In genomic region chr14:109214848-109215247, GRCm38 (mm10) we compare ENCODE assay signal across 16 mouse cellular contexts.
DNase-seq lines count a peak whose midpoint lies in the region; ATAC-seq and TF ChIP-seq lines count a peak whose summit lies in the region.
"Had no signal": no experiment of that assay in that cellular context is flagged by ENCODE, and none has a peak within 500 bp of the region (broad histone marks: within the 10 kb centered on the region; RNA-seq: fewer than 3 reads in every experiment).

No protein-coding gene starts in this region.

- H3K4me3 ChIP-seq in midbrain, embryonic 13.5 days (replicated peaks) = no peak overlapping the region
- no peak overlapping the region for H3K4me3 ChIP-seq in midbrain, postnatal 0 days (ENCODE audit: low read depth, low read length)
- H3K4me3 ChIP-seq: embryonic facial prominence, embryonic 13.5 days; liver, embryonic 12.5 days; stomach, embryonic 15.5 days had no signal

- 0 out of 2 replicates have a peak, but pooled peaks have one; percentile 24 for ATAC-seq in midbrain, embryonic 13.5 days
- no peak for ATAC-seq in midbrain, postnatal 0 days (ENCODE audit: low FRiP score)
- ATAC-seq: forebrain, embryonic 16.5 days; liver, embryonic 12.5 days had no signal

- 92% methylated on average over 8 of the region's 8 CpGs for WGBS in midbrain, embryonic 13.5 days
- WGBS in midbrain, postnatal 0 days = 95% methylated on average over 8 of the region's 8 CpGs

- H3K27me3 ChIP-seq in midbrain, embryonic 13.5 days = no peaks in the 10 kb centered on the region
- H3K27me3 ChIP-seq in midbrain, postnatal 0 days (ENCODE audit: insufficient read depth, low read length) = no peaks in the 10 kb centered on the region
- H3K27me3 ChIP-seq: CH12.LX; embryonic facial prominence, embryonic 13.5 days; liver, embryonic 12.5 days; stomach, embryonic 15.5 days had no signal

- H3K27ac ChIP-seq in midbrain, embryonic 13.5 days = no peak overlapping the region
- no peak overlapping the region for H3K27ac ChIP-seq in midbrain, postnatal 0 days (ENCODE audit: low read depth, low read length)
- H3K27ac ChIP-seq: embryonic facial prominence, embryonic 13.5 days; liver, embryonic 12.5 days; stomach, embryonic 15.5 days had no signal

- H3K4me1 ChIP-seq in midbrain, embryonic 13.5 days (replicated peaks) = no peaks in the 10 kb centered on the region
- no peaks in the 10 kb centered on the region for H3K4me1 ChIP-seq in midbrain, postnatal 0 days (ENCODE audit: insufficient read depth, low read length)
- H3K4me1 ChIP-seq: embryonic facial prominence, embryonic 13.5 days; liver, embryonic 12.5 days; stomach, embryonic 15.5 days had no signal

- H3K4me2 ChIP-seq in midbrain, embryonic 13.5 days (replicated peaks) = no peak overlapping the region
- H3K4me2 ChIP-seq in midbrain, postnatal 0 days (ENCODE audit: low read depth, low read length, poor library complexity, severe bottlenecking) = no peak overlapping the region
- H3K4me2 ChIP-seq: embryonic facial prominence, embryonic 13.5 days; liver, embryonic 12.5 days; stomach, embryonic 15.5 days had no signal

- intact Hi-C loops in gastrocnemius, postnatal 36 days (cut with DNase I) = no loop called here

- no peaks in the 10 kb centered on the region for H3K9me3 ChIP-seq in midbrain, embryonic 13.5 days
- no peaks in the 10 kb centered on the region for H3K9me3 ChIP-seq in midbrain, postnatal 0 days (ENCODE audit: low read length)
- H3K9me3 ChIP-seq: embryonic facial prominence, embryonic 13.5 days; liver, embryonic 12.5 days; stomach, embryonic 15.5 days had no signal

- H3K36me3 ChIP-seq in midbrain, embryonic 13.5 days = no peaks in the 10 kb centered on the region
- H3K36me3 ChIP-seq in midbrain, postnatal 0 days (ENCODE audit: insufficient read depth, low read length) = no peaks in the 10 kb centered on the region
- H3K36me3 ChIP-seq: embryonic facial prominence, embryonic 13.5 days; liver, embryonic 12.5 days; stomach, embryonic 15.5 days had no signal

- DNase-seq in gastrocnemius, postnatal 36 days = peak; percentile 4 to 12
- no peak for DNase-seq in gastrocnemius, adult 18-20 months (ENCODE audit: low spot score)
- DNase-seq in midbrain, postnatal 0 days (ENCODE audit: low spot score) = no peak
- DNase-seq in heart, adult 9 months (ENCODE audit: low spot score in 2 of 2) = peak; percentile 32 to 39
- peak; percentile 3 to 24 for DNase-seq in layer of hippocampus, postnatal 14 days (ENCODE audit: low spot score in 2 of 2)
- DNase-seq in thymus, postnatal 0 days (ENCODE audit: low spot score) = no peak
- DNase-seq: adrenal gland, postnatal 36 days; cerebellum, adult 18-20 months; kidney, adult 18-20 months; retina, postnatal 1 day had no signal

- H3K9ac ChIP-seq in midbrain, embryonic 13.5 days (replicated peaks) = no peak overlapping the region
- H3K9ac ChIP-seq in midbrain, postnatal 0 days (replicated peaks; ENCODE audit: low read length, poor library complexity, severe bottlenecking) = no peak overlapping the region
- H3K9ac ChIP-seq: embryonic facial prominence, embryonic 13.5 days; liver, embryonic 12.5 days; stomach, embryonic 15.5 days had no signal

- TF ChIP-seq CTCF in midbrain, postnatal 0 days (IDR thresholded peaks at IDR 0.05) = no peak

Comparison
In these comparisons a context has a peak if more than half of its experiments do, and no peak if none do; other contexts are left out.
1. DNase-seq: peak in gastrocnemius, postnatal 36 days (2 of 2), heart, adult 9 months (2 of 2) and layer of hippocampus, postnatal 14 days (2 of 2); none in gastrocnemius, adult 18-20 months (single experiment), midbrain, postnatal 0 days (single experiment) and thymus, postnatal 0 days (single experiment).